Mouse (Mus musculus): Measurements from ENCODE around the gene Bhlhe40. TPM values are rescaled to one million over a fixed set of nuclear protein-coding genes. Genes with fewer than 3 reads are reported as not detected.

Bhlhe40 gene
- 8.2 and 12.5 TPM in 2 replicates for polyA plus RNA-seq (2012; ENCODE audit: low replicate concordance)

DNA sequence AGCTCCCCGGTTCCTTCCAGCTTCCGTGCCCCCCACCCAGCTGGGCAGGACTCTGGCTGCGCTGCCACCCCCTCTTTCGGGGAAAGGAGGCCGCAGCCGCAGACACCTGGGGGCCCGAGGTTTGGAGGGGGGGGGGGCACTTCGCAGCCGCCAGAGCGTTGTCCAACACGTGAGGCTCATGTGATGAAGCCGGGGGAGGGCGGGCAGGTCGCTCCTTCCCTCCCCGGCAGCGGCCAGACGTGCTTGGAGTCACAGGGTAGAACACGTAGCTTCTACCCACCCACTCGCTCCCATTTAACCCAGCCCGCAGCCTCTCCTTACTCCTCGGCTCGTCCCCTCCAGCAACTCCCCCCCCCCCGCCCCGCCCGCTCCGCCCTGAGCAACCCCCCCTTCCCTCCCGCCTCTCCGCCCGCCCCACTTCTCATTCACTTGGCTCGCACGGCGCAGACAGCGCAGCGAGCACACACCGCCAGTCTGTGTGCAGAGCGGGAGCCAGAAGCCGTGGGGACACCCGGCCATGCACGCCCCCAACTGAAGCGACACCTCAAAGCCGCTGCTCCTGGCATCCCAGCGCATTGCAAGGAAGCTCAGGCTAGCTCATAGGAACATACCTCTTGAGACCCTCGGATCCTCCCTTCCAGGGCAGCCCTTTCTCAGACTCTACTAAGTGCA is at the start of gene Bhlhe40:
Gene Bhlhe40 (plus strand): TSS at position 424 of the 672 bp plus-strand sequence.

Other genes starting within 250 kb of the Bhlhe40 start
- 7.1 and 11.3 TPM in 2 replicates for gene Arl8b, start 122.5 kb downstream of the Bhlhe40 start, polyA plus RNA-seq (2012; ENCODE audit: low replicate concordance)
- 7.7 and 12.5 TPM in 2 replicates for gene Edem1, start 168.0 kb downstream of the Bhlhe40 start, polyA plus RNA-seq (2012; ENCODE audit: low replicate concordance)

All from leukemia stem cell, adult 10-12 weeks (primary cell).